Mouse (Mus musculus) G1E (cell line): ENCODE data around the gene Clk1. TPM values are rescaled to one million over a fixed set of nuclear protein-coding genes. Genes with fewer than 3 reads are reported as not detected.
A peak's percentile ranks its signal among the peaks of the same experiment; 100 is the strongest.

Source experiments
- ATAC-seq: 2 replicates; pipeline ENCODE4 v1.8.0; 2016; ENCODE audit warnings: mild to moderate bottlenecking; ENCODE audit not compliant: insufficient number of reproducible peaks, poor library complexity, low FRiP score, severe bottlenecking; ENCODE audit errors: extremely low read depth
- DNase-seq: peaks from one replicate; pipeline ENCODE4 v3.0.0; 2012; ENCODE audit warnings: low spot score
- H3K27me3 ChIP-seq: 2 replicates; pipeline ENCODE4 v1.6.1; 2012; ENCODE audit warnings: mild to moderate bottlenecking, low read length, inconsistent platforms; ENCODE audit not compliant: insufficient read depth
- H3K36me3 ChIP-seq: replicated peaks from 2 replicates; pipeline ENCODE3; 2012; ENCODE audit warnings: mild to moderate bottlenecking, inconsistent platforms
- H3K4me1 ChIP-seq: 2 replicates; pipeline ENCODE4 v1.6.1; 2012; ENCODE audit warnings: low read depth, low read length, inconsistent platforms, mixed read lengths; ENCODE audit not compliant: insufficient read depth
- H3K4me3 ChIP-seq: 2 replicates; pipeline ENCODE4 v1.5.1; 2012; ENCODE audit warnings: low read depth, mild to moderate bottlenecking, inconsistent platforms, low read length, moderate library complexity, mixed read lengths
- H3K9me3 ChIP-seq: replicated peaks from 2 replicates; pipeline ENCODE4 v1.6.1; 2012; ENCODE audit warnings: inconsistent platforms
- CTCF ChIP-seq: IDR thresholded peaks from 2 replicates; pipeline ENCODE4 v1.5.1; 2012; ENCODE audit warnings: low read depth, low read length, inconsistent platforms, mixed read lengths
- GATA1 ChIP-seq: IDR thresholded peaks from 2 replicates; pipeline ENCODE4 v1.6.1; 2012; ENCODE audit warnings: borderline replicate concordance, low read length, inconsistent platforms, mixed read lengths
- GATA2 ChIP-seq: IDR thresholded peaks from 2 replicates; pipeline ENCODE4 v1.6.1; 2012; ENCODE audit warnings: low read depth, low read length, inconsistent platforms, borderline replicate concordance
- POLR2AphosphoS5 ChIP-seq: IDR thresholded peaks from 2 replicates; pipeline ENCODE4 v1.6.1; 2012; ENCODE audit warnings: low read depth, low read length, inconsistent platforms; ENCODE audit not compliant: insufficient replicate concordance
- TAL1 ChIP-seq: conservative IDR thresholded peaks from 2 replicates; pipeline ENCODE4 v1.6.1; 2012; ENCODE audit warnings: low read depth, low read length, inconsistent platforms, mixed read lengths
- polyA plus RNA-seq: library from polyadenylated mRNA; stranded (reverse); fragments of >175 nt; gene quantifications from 2 replicates; pipeline ENCODE4 v1.2.3, GENCODE M21; 2012
- total RNA-seq, 2 experiments: library from RNA; stranded (forward) in 1 of 2; stranded (reverse) in 1 of 2; fragments of 200-1000 nt in 1 of 2; fragments of >200 nt in 1 of 2; fragmentation: Nextera tagmentation in 1 of 2; gene quantifications; 2 replicates each; pipeline ENCODE4 v1.2.3; 2014 to 2017

Clk1 gene
- total and polyA plus RNA-seq, 3 experiments = 9.2 to 554 (median 548) TPM

DNA sequence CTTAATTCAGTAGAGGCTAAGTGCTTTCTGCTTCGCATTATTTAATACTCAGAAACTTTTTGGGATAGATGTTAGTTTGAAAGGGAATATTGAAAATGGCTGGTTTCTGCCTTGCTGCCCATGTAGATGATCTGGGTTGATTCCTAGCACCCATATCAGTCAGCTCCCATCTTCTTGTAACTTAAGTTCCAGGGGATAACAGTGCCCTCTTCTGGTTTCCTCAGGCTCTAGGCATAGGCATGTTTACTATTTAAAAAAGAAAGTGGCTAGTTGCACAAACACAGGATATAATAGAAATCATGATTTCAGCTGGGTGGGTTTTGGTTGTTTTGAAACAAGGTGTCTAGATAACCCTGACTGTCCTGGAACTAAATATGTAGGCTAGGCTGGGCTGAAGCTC is 27.7 kb downstream of the Clk1 start:
- ATAC-seq (no peak), DNase-seq (no peak)
- TF ChIP-seq TAL1 (no peak), POLR2AphosphoS5 (no peak), GATA1 (no peak), GATA2 (no peak), CTCF (no peak)
- no peaks in the 10 kb centered on the region for H3K9me3 ChIP-seq
- H3K36me3 ChIP-seq = peaks cover 69% of the 10 kb centered on the region
- H3K4me1 ChIP-seq = peaks cover 56% of the 10 kb centered on the region
- no peak overlapping the region for H3K4me3 ChIP-seq
- H3K27me3 ChIP-seq = no peaks in the 10 kb centered on the region

GRCm38 (mm10) chr1:58395341-58395740 is 28.5 kb downstream of the Clk1 start:
- DNase-seq (no peak), ATAC-seq (no peak)
- TF ChIP-seq POLR2AphosphoS5 = no peak
- no peak for TF ChIP-seq TAL1
- TF ChIP-seq GATA1 = no peak
- no peak for TF ChIP-seq CTCF
- TF ChIP-seq GATA2 = no peak
- H3K36me3 ChIP-seq = peaks cover 68% of the 10 kb centered on the region
- peaks cover 58% of the 10 kb centered on the region for H3K4me1 ChIP-seq
- H3K9me3 ChIP-seq = no peaks in the 10 kb centered on the region
- no peaks in the 10 kb centered on the region for H3K27me3 ChIP-seq
- H3K4me3 ChIP-seq = no peak overlapping the region

GRCm38 (mm10) chr1:58393284-58394195 is 30.3 kb downstream of the Clk1 start:
- peak; percentile 54 for DNase-seq
- ATAC-seq = peak; percentile 55; the same call in 1 of the 2 replicates
- Histone ChIP-seq H3K9me3 (no peaks in the 10 kb centered on the region), H3K36me3 (peaks cover 64% of the 10 kb centered on the region), H3K27me3 (no peaks in the 10 kb centered on the region), H3K4me3 (peak overlapping the region; percentile 88), H3K4me1 (peaks cover 59% of the 10 kb centered on the region)
- TF ChIP-seq CTCF (no peak), POLR2AphosphoS5 (no peak), GATA1 (no peak), GATA2 (no peak), TAL1 (no peak)

DNA sequence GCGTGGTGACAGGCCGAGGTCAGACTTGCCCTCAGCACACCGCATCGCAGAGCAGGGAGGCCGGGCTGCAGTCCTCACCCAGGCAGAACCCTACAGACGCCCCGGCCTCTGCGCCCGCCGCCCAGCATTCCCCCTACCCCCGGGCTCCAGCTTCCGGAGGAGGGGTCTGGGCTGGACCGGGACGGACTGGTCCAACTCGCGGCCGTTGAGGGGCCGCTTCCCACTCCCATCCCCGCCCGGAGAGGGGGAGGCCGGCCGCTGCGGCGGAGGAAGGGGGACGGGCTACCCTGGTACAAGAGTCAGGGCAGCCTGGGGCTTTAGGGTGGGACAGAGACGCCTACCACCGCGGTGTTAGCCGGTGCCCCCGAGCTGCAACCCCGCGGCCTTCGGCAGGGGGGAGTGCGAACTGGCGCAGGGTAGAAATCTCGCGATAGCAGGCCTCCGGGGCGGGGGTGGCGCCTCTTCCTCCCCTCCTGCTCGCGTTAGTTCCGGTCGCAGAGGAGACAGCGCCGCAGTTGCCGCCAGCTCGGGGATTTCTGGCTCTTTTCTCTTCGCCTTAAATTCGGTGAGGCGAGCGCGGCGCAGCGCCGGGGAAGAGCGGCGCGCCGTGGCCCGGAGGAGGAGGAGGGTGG is 31.1 kb downstream of the Clk1 start, which contains the start of gene Bzw1:
Bzw1 (plus strand) TSS at position 247 of the 632 bp plus-strand sequence.
- peaks cover 64% of the 10 kb centered on the region for H3K36me3 ChIP-seq
- DNase-seq (peak; percentile 99), ATAC-seq (peak; percentile 78)
- H3K4me3 ChIP-seq = peak within 1 kb of the TSS; percentile 88
- H3K9me3 ChIP-seq = no peaks in the 10 kb centered on the region
- no peaks in the 10 kb centered on the region for H3K27me3 ChIP-seq
- peaks cover 53% of the 10 kb centered on the region for H3K4me1 ChIP-seq
- no peak for TF ChIP-seq POLR2AphosphoS5
- no peak for TF ChIP-seq GATA2
- TF ChIP-seq GATA1 = no peak
- no peak for TF ChIP-seq CTCF
- TF ChIP-seq TAL1 = no peak

DNA sequence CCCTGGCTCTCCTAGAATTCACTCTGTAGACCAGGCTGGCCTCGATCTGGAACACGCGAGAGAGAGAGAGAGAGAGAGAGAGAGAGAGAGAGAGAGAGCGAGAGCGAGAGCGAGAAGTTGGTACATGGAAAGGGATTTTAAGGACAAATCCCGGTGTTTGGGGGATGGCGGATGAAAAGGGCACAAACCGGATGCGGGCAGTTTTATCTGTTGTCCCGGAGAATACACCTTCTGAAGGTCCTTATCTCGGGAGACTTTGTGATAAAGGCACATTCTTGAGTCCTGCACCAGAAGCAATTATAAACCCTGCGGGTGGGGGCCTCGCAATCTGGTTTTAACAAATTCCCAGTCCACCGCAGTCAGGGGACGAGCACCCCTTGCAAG is 31.6 kb downstream of the Clk1 start:
- Histone ChIP-seq H3K4me3 (peak overlapping the region; percentile 70), H3K36me3 (peaks cover 63% of the 10 kb centered on the region), H3K4me1 (peaks cover 50% of the 10 kb centered on the region), H3K27me3 (no peaks in the 10 kb centered on the region), H3K9me3 (no peaks in the 10 kb centered on the region)
- DNase-seq (no peak), ATAC-seq (no peak)
- no peak for TF ChIP-seq GATA1
- no peak for TF ChIP-seq TAL1
- no peak for TF ChIP-seq GATA2
